Mouse (Mus musculus) thymus, adult 2 months (tissue): ENCODE results near the gene Alyref2.

ENCODE experiments used
- CTCF ChIP-seq: fragments of 200-500 bp; IDR thresholded peaks from 2 replicates; pipeline ENCODE4 v1.5.1; 2012; ENCODE audit warnings: mild to moderate bottlenecking, control low read depth, low read length, moderate library complexity, borderline replicate concordance; ENCODE audit not compliant: control insufficient read depth, poor library complexity, insufficient read depth; ENCODE audit errors: extremely low read depth
- POLR2A ChIP-seq: fragments of 200-500 bp; IDR thresholded peaks from 2 replicates; pipeline ENCODE4 v1.6.1; 2012; ENCODE audit warnings: mild to moderate bottlenecking, low read length, control low read depth, moderate library complexity; ENCODE audit not compliant: control insufficient read depth, poor library complexity, insufficient read depth; ENCODE audit errors: extremely low read depth

DNA sequence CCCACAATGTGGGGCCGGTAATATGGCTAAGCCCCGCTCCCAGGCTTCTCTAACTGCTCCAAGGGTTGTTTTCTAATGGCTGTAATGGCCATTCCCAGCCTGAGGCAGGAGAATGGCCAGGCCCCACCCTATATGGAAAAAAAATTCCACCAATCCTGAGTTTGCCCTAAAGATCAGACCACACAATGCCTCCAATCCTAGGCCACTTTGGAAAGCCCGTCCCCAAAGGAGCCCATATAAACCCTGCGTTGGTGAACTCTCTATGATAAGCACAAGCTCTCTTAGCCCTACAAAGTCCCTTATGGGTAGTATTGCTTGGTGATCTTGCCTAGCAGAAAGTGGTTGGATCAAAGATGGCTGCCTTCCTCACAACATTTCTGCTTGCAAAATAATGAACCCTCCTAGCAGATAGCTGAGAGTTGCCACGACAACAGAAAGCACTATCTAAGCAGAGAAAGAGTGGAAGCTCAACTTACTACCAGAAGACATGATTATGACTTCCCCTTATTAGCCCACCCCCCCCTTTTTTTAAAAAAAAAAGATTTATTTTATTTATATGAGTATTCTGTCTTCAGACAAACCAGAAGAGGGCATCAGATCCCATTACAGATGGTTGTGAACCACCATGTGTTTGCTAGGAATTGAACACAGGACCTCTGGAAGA, 37.4 kb upstream of the Alyref2 start:
- TF ChIP-seq POLR2A (no peak), CTCF (no peak)
